Mouse (Mus musculus): Measurements from ENCODE around the gene Ttc7b. TPM values are rescaled to one million over a fixed set of nuclear protein-coding genes. Genes with fewer than 3 reads are reported as not detected.

Ttc7b gene
- polyA plus RNA-seq, 1 experiment, result 20.4 TPM

DNA sequence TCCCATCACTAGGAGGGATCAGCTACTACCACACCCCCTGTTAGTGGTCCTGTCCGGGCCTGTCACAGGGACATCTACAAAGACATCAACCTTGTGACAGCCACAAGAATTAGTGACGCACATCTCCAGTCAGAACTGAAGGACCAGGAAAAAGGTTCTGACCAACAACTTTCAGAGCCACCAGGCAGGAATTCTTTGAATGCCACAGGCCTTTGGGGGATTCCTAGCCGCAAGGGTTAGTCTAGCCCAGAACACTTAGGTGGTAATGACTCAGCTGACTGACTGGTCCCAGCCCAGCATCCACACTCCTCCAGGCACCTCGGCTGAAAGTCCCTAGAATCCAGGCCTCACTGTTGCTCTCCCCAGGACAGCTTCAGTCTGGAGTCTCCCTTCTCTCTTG lies 240.7 kb downstream of the Ttc7b start:
- no peaks in the 10 kb centered on the region for H3K27me3 ChIP-seq (ENCODE audit: control insufficient read depth, insufficient read depth, low read length)
- no peak overlapping the region for H3K27ac ChIP-seq (ENCODE audit: insufficient read depth, low read length)
- no peak for DNase-seq (ENCODE audit: low read depth in 1 of 2, low spot score in 2 of 2)
- H3K36me3 ChIP-seq (ENCODE audit: control insufficient read depth, insufficient read depth, low read length), result no peaks in the 10 kb centered on the region
- H3K4me3 ChIP-seq (ENCODE audit: extremely low read depth, insufficient read depth, insufficient read length), result no peak overlapping the region
- WGBS, result 88% methylated on average over 4 of the region's 4 CpGs
- peaks cover 31% of the 10 kb centered on the region; the same call in 1 of the 2 replicates for H3K4me1 ChIP-seq (ENCODE audit: control insufficient read depth, insufficient read depth, insufficient read length)
- TF ChIP-seq POLR2A (IDR thresholded peaks at IDR 0.05; ENCODE audit: low read depth, low read length) (no peak), CTCF (IDR thresholded peaks at IDR 0.05; ENCODE audit: extremely low read depth, insufficient read depth, insufficient read length, insufficient replicate concordance) (no peak)

GRCm38 (mm10) chr12:100278358-100278757 lies 242.3 kb downstream of the Ttc7b start:
- 39% methylated on average over 8 of the region's 8 CpGs for WGBS
- no peak for DNase-seq (ENCODE audit: low read depth in 1 of 2, low spot score in 2 of 2)

DNA sequence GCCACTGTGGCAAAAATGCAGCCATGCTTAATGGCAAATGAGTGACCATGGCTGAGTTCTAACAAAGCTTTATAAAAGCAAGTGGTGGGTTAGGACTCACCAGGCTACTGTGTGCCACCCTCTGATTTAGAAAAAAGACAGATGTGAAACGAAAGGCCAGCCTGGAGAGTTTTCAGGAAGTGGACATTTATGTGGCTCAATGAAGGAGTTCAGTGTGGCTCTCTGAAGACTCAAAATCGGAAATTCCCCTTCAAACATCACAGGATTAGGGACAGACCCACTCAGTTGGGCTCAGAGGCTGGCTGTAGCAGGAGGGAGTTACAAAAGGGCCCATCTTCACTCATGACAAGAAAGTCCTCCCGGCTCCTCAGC lies 243.1 kb downstream of the Ttc7b start:
- WGBS, result 39% methylated on average over 3 of the region's 3 CpGs
- Histone ChIP-seq H3K36me3 (ENCODE audit: control insufficient read depth, insufficient read depth, low read length) (no peaks in the 10 kb centered on the region), H3K4me1 (ENCODE audit: control insufficient read depth, insufficient read depth, insufficient read length) (peaks cover 26% of the 10 kb centered on the region; the same call in 1 of the 2 replicates), H3K4me3 (ENCODE audit: extremely low read depth, insufficient read depth, insufficient read length) (no peak overlapping the region), H3K27ac (ENCODE audit: insufficient read depth, low read length) (no peak overlapping the region), H3K27me3 (ENCODE audit: control insufficient read depth, insufficient read depth, low read length) (no peaks in the 10 kb centered on the region)
- TF ChIP-seq CTCF (IDR thresholded peaks at IDR 0.05; ENCODE audit: extremely low read depth, insufficient read depth, insufficient read length, insufficient replicate concordance) (no peak), POLR2A (IDR thresholded peaks at IDR 0.05; ENCODE audit: low read depth, low read length) (no peak)
- DNase-seq (ENCODE audit: low read depth in 1 of 2, low spot score in 2 of 2), result no peak

More at GRCm38 (mm10) chr12:100278358-100278757, 242.3 kb downstream of the Ttc7b start:
- H3K27ac ChIP-seq (ENCODE audit: insufficient read depth, low read length), result no peak overlapping the region
- H3K4me3 ChIP-seq (ENCODE audit: extremely low read depth, insufficient read depth, insufficient read length), result no peak overlapping the region
- H3K27me3 ChIP-seq (ENCODE audit: control insufficient read depth, insufficient read depth, low read length), result no peaks in the 10 kb centered on the region
- no peaks in the 10 kb centered on the region for H3K36me3 ChIP-seq (ENCODE audit: control insufficient read depth, insufficient read depth, low read length)
- peaks cover 31% of the 10 kb centered on the region; the same call in 1 of the 2 replicates for H3K4me1 ChIP-seq (ENCODE audit: control insufficient read depth, insufficient read depth, insufficient read length)
- TF ChIP-seq POLR2A (IDR thresholded peaks at IDR 0.05; ENCODE audit: low read depth, low read length) (no peak), CTCF (IDR thresholded peaks at IDR 0.05; ENCODE audit: extremely low read depth, insufficient read depth, insufficient read length, insufficient replicate concordance) (no peak)

DNA sequence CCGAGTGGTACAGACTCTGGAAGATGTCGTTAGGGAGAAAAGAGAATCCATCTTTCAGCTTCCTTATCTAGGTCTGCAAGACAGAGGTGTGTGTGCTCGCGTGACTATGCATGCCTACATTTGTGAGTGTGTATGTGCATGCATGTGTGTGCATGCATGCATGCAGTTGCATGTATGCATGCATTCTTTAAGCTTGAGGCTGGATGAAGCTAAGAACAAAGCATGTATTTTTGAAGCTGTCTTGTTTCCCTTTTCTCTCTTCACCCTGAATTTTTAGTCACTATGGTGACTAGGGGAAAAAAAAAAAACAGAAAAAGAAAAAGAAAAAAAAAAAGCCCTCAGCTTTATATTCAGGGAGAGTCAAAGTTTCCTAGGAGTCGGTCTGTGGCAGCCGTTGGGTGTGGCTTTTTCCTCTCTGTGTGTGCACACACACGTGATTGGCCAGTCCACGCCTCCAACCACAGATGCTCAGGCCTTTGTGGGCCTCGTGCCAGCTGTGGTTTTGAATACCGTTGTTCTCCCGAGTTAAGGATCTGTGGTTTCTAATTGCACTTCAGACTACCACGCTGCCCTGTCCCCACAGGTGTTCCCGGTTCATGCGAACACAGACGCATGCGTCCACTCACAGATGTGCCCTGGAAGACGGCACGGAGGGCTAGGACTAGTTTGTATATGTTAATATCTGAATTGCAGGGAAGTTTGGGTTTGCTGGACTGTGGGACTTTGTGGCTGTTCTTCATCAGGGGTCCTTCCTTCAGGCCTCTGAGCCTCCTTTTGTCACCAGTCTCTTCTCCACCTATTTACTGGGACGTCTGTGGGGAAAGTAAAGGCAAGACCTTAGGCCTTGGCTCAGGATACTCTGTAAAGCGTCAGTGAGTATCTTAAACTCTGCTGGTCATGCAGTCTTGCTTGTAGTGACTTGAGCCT lies 243.8 kb downstream of the Ttc7b start:
- no peaks in the 10 kb centered on the region for H3K27me3 ChIP-seq (ENCODE audit: control insufficient read depth, insufficient read depth, low read length)
- 14% methylated on average over 20 of the region's 20 CpGs for WGBS
- DNase-seq (ENCODE audit: low read depth in 1 of 2, low spot score in 2 of 2), result peak; percentile 8 to 27
- no peak overlapping the region for H3K4me3 ChIP-seq (ENCODE audit: extremely low read depth, insufficient read depth, insufficient read length)
- H3K36me3 ChIP-seq (ENCODE audit: control insufficient read depth, insufficient read depth, low read length), result no peaks in the 10 kb centered on the region
- TF ChIP-seq CTCF (IDR thresholded peaks at IDR 0.05; ENCODE audit: extremely low read depth, insufficient read depth, insufficient read length, insufficient replicate concordance) (no peak), POLR2A (IDR thresholded peaks at IDR 0.05; ENCODE audit: low read depth, low read length) (no peak)
- no peak overlapping the region for H3K27ac ChIP-seq (ENCODE audit: insufficient read depth, low read length)
- H3K4me1 ChIP-seq (ENCODE audit: control insufficient read depth, insufficient read depth, insufficient read length), result peaks cover 20% of the 10 kb centered on the region; the same call in 1 of the 2 replicates

DNA sequence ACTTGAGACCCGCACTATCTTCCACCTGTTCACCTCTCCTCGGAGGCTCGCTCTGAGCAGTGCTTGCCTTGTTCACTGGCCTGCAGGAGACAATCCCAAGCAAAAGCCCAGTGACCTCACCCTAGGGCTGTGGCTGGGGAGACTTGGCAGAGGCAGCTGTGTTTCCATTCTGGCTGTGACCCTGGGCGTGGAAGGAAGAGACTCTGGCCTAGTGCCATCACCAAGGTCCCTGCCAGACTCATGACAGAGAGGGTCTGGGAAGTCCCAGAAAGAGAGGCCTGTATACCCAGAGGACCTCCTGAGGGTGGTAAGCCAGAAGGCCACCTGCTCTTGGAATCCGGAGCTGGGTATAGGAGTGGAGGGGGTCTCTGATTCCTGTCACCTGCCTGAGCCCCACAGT lies 244.8 kb downstream of the Ttc7b start:
- H3K4me1 ChIP-seq (ENCODE audit: control insufficient read depth, insufficient read depth, insufficient read length), result peaks cover 18% of the 10 kb centered on the region; the same call in 1 of the 2 replicates
- H3K36me3 ChIP-seq (ENCODE audit: control insufficient read depth, insufficient read depth, low read length), result no peaks in the 10 kb centered on the region
- no peak overlapping the region for H3K4me3 ChIP-seq (ENCODE audit: extremely low read depth, insufficient read depth, insufficient read length)
- no peaks in the 10 kb centered on the region for H3K27me3 ChIP-seq (ENCODE audit: control insufficient read depth, insufficient read depth, low read length)
- peak in 1 of 2 experiments; percentile 10 for DNase-seq (ENCODE audit: low read depth in 1 of 2, low spot score in 2 of 2)
- TF ChIP-seq POLR2A (IDR thresholded peaks at IDR 0.05; ENCODE audit: low read depth, low read length), result no peak
- TF ChIP-seq CTCF (IDR thresholded peaks at IDR 0.05; ENCODE audit: extremely low read depth, insufficient read depth, insufficient read length, insufficient replicate concordance), result no peak
- WGBS, result 73% methylated on average over 5 of the region's 5 CpGs
- no peak overlapping the region; the same call in 1 of the 2 replicates for H3K27ac ChIP-seq (ENCODE audit: insufficient read depth, low read length)

DNA sequence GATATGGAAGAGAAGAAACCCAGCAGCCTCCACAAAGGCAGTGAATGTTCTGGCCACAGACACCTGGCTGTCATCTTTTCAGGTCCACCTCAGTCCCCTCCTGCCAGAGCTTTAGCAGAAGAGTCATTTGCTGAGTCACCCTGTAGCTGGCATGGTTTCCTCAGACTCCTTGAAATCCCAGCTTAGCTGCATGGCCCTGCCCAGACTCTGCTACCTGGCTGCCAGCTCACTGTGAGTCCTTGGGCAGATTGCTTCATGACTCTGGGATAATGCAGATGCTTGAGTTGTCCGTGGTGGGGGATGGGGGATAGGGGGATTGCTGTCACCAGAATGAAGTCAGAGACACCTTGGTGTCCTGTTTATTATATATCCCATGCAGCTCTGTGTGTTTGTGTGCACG lies 247.6 kb downstream of the Ttc7b start:
- Histone ChIP-seq H3K27ac (ENCODE audit: insufficient read depth, low read length) (no peak overlapping the region), H3K4me3 (ENCODE audit: extremely low read depth, insufficient read depth, insufficient read length) (no peak overlapping the region), H3K4me1 (ENCODE audit: control insufficient read depth, insufficient read depth, insufficient read length) (peaks cover 18% of the 10 kb centered on the region; the same call in 1 of the 2 replicates), H3K27me3 (ENCODE audit: control insufficient read depth, insufficient read depth, low read length) (no peaks in the 10 kb centered on the region), H3K36me3 (ENCODE audit: control insufficient read depth, insufficient read depth, low read length) (no peaks in the 10 kb centered on the region)
- no peak for DNase-seq (ENCODE audit: low read depth in 1 of 2, low spot score in 2 of 2)
- TF ChIP-seq POLR2A (IDR thresholded peaks at IDR 0.05; ENCODE audit: low read depth, low read length), result no peak
- TF ChIP-seq CTCF (IDR thresholded peaks at IDR 0.05; ENCODE audit: extremely low read depth, insufficient read depth, insufficient read length, insufficient replicate concordance), result no peak
- 84% methylated on average over 2 of the region's 2 CpGs for WGBS

Data from spleen, adult 2 months (tissue).